Mouse (Mus musculus) hindbrain, postnatal 0 days (tissue): ENCODE data around the gene Zranb1. TPM values are rescaled to one million over a fixed set of nuclear protein-coding genes. Genes with fewer than 3 reads are reported as not detected.

Experiments used
- ATAC-seq: fragments of 200-750 bp; cut with Nextera tagmentation; 2 replicates; pipeline ENCODE4 v1.8.0; 2017; ENCODE audit warnings: mild to moderate bottlenecking, moderate TSS enrichment, moderate library complexity
- DNase-seq: peaks from one replicate; pipeline ENCODE4 v3.0.0-alpha.2; 2015; ENCODE audit warnings: low spot score
- H3K27ac ChIP-seq: fragments of 300-500 bp; sonication (generic); 2 replicates; pipeline ENCODE4 v1.5.1; 2014; ENCODE audit warnings: mild to moderate bottlenecking
- H3K27me3 ChIP-seq: fragments of 300-500 bp; sonication (generic); 2 replicates; pipeline ENCODE4 v1.6.1; 2014; ENCODE audit warnings: low read length, mixed read lengths; ENCODE audit not compliant: insufficient read depth
- H3K36me3 ChIP-seq: fragments of 300-500 bp; sonication (generic); 2 replicates; pipeline ENCODE4 v1.6.1; 2014; ENCODE audit warnings: low read length, mixed read lengths; ENCODE audit not compliant: insufficient read depth
- H3K4me1 ChIP-seq: fragments of 300-500 bp; sonication (generic); 2 replicates; pipeline ENCODE4 v1.6.1; 2014; ENCODE audit warnings: antibody characterized with exemption, low read length, mixed read lengths; ENCODE audit not compliant: insufficient read depth
- H3K4me2 ChIP-seq: fragments of 300-500 bp; sonication (generic); 2 replicates; pipeline ENCODE4 v1.6.1; 2014; ENCODE audit warnings: low read depth, mild to moderate bottlenecking, low read length, moderate library complexity, mixed read lengths
- H3K4me3 ChIP-seq: fragments of 300-500 bp; sonication (generic); 2 replicates; pipeline ENCODE4 v1.5.1; 2014; ENCODE audit warnings: low read length
- H3K9ac ChIP-seq: fragments of 300-500 bp; sonication (generic); replicated peaks from 2 replicates; pipeline ENCODE4 v1.6.1; 2014; ENCODE audit warnings: mild to moderate bottlenecking, low read length, moderate library complexity, mixed read lengths
- H3K9me3 ChIP-seq: fragments of 300-500 bp; sonication (generic); 2 replicates; pipeline ENCODE4 v1.6.1; 2016; ENCODE audit warnings: low read length, mixed read lengths
- CTCF ChIP-seq: IDR thresholded peaks from 2 replicates; pipeline ENCODE4 v1.5.1; 2016; ENCODE audit warnings: antibody characterized with exemption, control low read depth, low read depth
- WGBS: fragments of 180-500 bp; shearing (Covaris S2); extraction: QIAGEN DNeasy Blood & Tissue Kit; methylation state at CpG from one replicate; pipeline ENCODE4 v1.1.7; 2014; 5-methylcytosine and 5-hydroxymethylcytosine counted together
- polyA plus RNA-seq: library from polyadenylated mRNA; unstranded; fragments of >200 nt; fragmentation: Nextera tagmentation; extraction: Ambion mirVana; gene quantifications from 2 replicates; pipeline ENCODE4 v1.2.1, GENCODE M21; 2015
- total RNA-seq: library from RNA; depleted of rRNA; stranded (reverse); fragments of >200 nt; gene quantifications from 2 replicates; pipeline ENCODE4 v1.2.3, GENCODE M21; 2014

Gene Zranb1
- total and polyA plus RNA-seq, 2 experiments from 2014 or later = 24.0 to 40.1 TPM

GRCm38 (mm10) chr7:132996391-132996790 lies 65.4 kb downstream of the Zranb1 start:
- ATAC-seq (no peak), DNase-seq (peak; percentile 62)
- no peaks in the 10 kb centered on the region for H3K9me3 ChIP-seq
- H3K4me2 ChIP-seq = no peak overlapping the region
- H3K27ac ChIP-seq = no peak overlapping the region
- 94% methylated on average over 5 of the region's 5 CpGs for WGBS
- H3K27me3 ChIP-seq = no peaks in the 10 kb centered on the region
- H3K9ac ChIP-seq = no peak overlapping the region
- no peaks in the 10 kb centered on the region for H3K4me1 ChIP-seq
- peak; percentile 77 for TF ChIP-seq CTCF
- peaks cover 21% of the 10 kb centered on the region; the same call in 1 of the 2 replicates for H3K36me3 ChIP-seq
- H3K4me3 ChIP-seq = no peak overlapping the region

DNA sequence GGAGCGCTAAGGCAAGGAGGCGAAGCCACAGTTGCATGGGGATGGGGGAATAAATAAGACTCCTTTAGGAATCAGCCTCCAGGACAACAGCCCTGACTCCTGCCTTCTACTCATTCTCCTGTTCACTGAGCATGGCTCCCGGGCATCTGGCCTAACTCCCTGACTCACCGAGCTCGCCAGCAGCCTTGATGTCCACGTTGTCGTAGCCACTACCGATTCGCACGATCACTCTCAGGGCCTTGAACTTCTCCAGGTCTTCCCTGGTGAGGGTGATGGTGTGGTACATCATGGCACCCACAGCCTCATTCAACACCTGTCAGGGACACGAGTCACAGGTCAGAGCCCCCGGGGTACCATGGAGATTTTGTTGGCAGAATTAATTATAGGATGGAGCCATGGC lies 67.7 kb downstream of the Zranb1 start:
- peaks cover 17% of the 10 kb centered on the region; the same call in 1 of the 2 replicates for H3K36me3 ChIP-seq
- H3K4me1 ChIP-seq = 0 out of 2 replicates have a peak, but pooled peaks cover 7% of the 10 kb centered on the region
- H3K4me3 ChIP-seq = no peak overlapping the region
- WGBS = 93% methylated on average over 12 of the region's 12 CpGs
- H3K4me2 ChIP-seq = no peak overlapping the region
- no peak overlapping the region for H3K9ac ChIP-seq
- H3K27me3 ChIP-seq = no peaks in the 10 kb centered on the region
- DNase-seq (no peak), ATAC-seq (no peak)
- no peak overlapping the region for H3K27ac ChIP-seq
- no peaks in the 10 kb centered on the region for H3K9me3 ChIP-seq
- no peak for TF ChIP-seq CTCF

DNA sequence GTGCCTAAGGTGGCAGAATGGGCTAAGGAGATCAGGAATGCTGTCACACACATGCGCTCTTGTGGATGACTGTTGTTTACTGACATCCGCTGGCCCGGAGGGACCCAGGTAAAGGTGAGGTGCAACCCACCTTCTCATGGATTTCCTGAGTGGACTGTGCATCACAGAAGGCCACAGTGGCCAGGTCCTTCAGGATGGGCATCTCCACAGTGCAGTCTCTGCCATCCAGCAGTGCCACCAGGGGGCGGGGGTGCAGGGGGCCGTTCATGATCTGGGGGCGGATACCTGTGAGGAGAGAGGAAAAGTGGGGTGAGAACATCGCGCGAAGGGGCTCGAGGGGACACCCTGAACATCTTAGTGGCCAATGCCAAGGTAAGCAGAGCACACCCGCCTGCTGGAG lies 68.1 kb downstream of the Zranb1 start:
- 96% methylated on average over 11 of the region's 11 CpGs for WGBS
- H3K4me2 ChIP-seq = no peak overlapping the region
- H3K9me3 ChIP-seq = no peaks in the 10 kb centered on the region
- no peak for TF ChIP-seq CTCF
- H3K27ac ChIP-seq = no peak overlapping the region
- H3K4me3 ChIP-seq = no peak overlapping the region
- H3K4me1 ChIP-seq = 0 out of 2 replicates have a peak, but pooled peaks cover 7% of the 10 kb centered on the region
- DNase-seq (no peak), ATAC-seq (no peak)
- peaks cover 17% of the 10 kb centered on the region; the same call in 1 of the 2 replicates for H3K36me3 ChIP-seq
- H3K27me3 ChIP-seq = no peaks in the 10 kb centered on the region
- H3K9ac ChIP-seq = no peak overlapping the region

DNA sequence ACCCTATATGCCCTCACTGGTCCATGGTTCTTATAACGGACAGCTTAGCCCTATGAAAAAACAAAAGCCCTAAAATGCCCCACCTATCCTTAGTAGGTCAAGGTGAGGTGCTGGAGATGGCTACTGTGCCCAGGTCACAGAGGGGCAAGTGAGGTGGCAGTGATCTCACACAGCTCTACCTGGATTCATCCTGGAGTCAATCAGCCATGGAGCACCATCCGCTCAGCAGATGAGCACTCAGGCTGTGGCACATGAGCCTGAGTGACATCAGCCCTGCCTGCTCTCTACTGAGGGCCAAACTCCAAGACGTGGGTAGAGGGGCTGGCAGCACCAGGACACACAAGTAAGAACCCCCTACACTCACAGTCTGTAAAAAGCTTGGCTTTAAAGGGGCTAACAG lies 70.4 kb downstream of the Zranb1 start:
- Histone ChIP-seq H3K9me3 (no peaks in the 10 kb centered on the region), H3K9ac (no peak overlapping the region), H3K4me3 (no peak overlapping the region), H3K27ac (no peak overlapping the region), H3K36me3 (peaks cover 17% of the 10 kb centered on the region; the same call in 1 of the 2 replicates), H3K4me2 (no peak overlapping the region), H3K4me1 (0 out of 2 replicates have a peak, but pooled peaks cover 7% of the 10 kb centered on the region), H3K27me3 (no peaks in the 10 kb centered on the region)
- TF ChIP-seq CTCF = no peak
- WGBS = 85% methylated on average over 3 of the region's 3 CpGs
- no peak for DNase-seq
- ATAC-seq = no peak

DNA sequence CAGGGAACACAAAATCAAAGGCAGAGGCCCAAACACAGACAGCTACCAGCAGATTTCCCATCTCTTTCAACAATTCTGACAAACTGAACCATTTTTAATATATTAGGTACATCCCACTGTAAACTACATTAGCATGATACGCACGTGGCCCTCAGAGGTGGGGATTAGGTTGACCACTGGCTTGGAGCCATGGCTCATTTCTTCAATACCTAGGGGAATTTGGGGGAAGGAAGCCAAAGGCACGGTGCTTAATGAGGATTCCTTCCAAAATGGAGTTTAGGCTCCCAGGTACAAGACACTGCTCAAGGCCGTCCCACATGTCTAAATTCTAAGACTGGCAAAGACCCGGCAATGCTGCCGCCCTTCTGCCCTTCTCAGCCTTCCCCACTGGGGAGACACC lies 71.3 kb downstream of the Zranb1 start:
- DNase-seq (no peak), ATAC-seq (no peak)
- Histone ChIP-seq H3K9ac (no peak overlapping the region), H3K4me1 (0 out of 2 replicates have a peak, but pooled peaks cover 7% of the 10 kb centered on the region), H3K4me2 (no peak overlapping the region), H3K36me3 (peaks cover 17% of the 10 kb centered on the region; the same call in 1 of the 2 replicates), H3K4me3 (no peak overlapping the region), H3K9me3 (no peaks in the 10 kb centered on the region), H3K27me3 (no peaks in the 10 kb centered on the region), H3K27ac (no peak overlapping the region)
- WGBS = 68% methylated on average over 6 of the region's 6 CpGs
- no peak for TF ChIP-seq CTCF

DNA sequence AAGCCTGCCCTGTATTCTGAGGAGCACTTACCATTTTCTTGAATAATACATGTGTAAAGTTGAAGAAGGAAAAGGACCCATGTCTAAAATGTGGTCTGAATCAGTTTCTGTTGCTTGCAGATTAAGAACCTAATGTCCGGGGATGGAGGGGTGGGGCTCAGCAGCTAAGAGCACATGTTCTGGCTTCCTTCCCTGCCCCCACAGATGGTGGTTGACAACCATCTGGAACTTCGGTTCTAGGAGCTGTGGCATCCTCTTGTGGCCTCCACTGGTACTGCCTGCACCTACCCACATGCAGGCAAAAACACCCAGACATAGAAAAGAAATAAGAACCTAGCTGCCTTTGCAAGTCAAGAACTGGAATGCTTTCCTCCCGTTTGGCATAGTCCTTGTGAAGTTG lies 72.5 kb downstream of the Zranb1 start:
- no peaks in the 10 kb centered on the region for H3K9me3 ChIP-seq
- H3K4me2 ChIP-seq = no peak overlapping the region
- peak; percentile 78; the same call in 1 of the 2 replicates for ATAC-seq
- no peak overlapping the region for H3K9ac ChIP-seq
- H3K27ac ChIP-seq = no peak overlapping the region
- H3K36me3 ChIP-seq = peaks cover 8% of the 10 kb centered on the region; the same call in 1 of the 2 replicates
- WGBS = 19% methylated on average over 3 of the region's 3 CpGs
- peak; percentile 91 for DNase-seq
- H3K4me1 ChIP-seq = 0 out of 2 replicates have a peak, but pooled peaks cover 7% of the 10 kb centered on the region
- H3K4me3 ChIP-seq = no peak overlapping the region
- no peaks in the 10 kb centered on the region for H3K27me3 ChIP-seq
- peak; percentile 99 for TF ChIP-seq CTCF

DNA sequence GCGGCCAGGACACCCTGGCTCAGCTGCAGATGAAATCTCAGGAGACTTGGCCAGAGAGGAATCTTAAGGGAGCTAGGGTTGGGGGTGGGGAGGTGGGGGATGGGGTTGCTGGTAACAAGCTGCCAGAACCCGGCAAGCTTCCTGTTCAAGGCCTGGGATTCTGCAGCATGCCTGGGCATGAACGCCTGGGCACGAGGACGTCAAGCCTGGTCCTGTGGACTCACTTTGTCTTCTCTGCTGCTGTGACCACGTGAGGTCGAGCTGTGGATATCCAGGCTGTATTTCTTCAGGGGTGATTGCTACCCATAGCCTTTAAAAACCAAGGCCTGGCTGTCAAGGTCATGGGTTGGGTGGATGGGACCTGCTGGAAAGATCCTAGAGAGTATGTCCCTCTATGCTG lies 74.8 kb downstream of the Zranb1 start:
- Histone ChIP-seq H3K27ac (no peak overlapping the region), H3K4me2 (no peak overlapping the region), H3K27me3 (no peaks in the 10 kb centered on the region), H3K9ac (no peak overlapping the region), H3K4me1 (peaks cover 15% of the 10 kb centered on the region; the same call in 1 of the 2 replicates), H3K4me3 (no peak overlapping the region), H3K36me3 (no peaks in the 10 kb centered on the region), H3K9me3 (no peaks in the 10 kb centered on the region)
- no peak for DNase-seq
- no peak for ATAC-seq
- WGBS = 87% methylated on average over 7 of the region's 7 CpGs
- TF ChIP-seq CTCF = no peak
